Mouse (Mus musculus): ENCODE results near the gene Vmn1r211.
"Not testable (repeated sequence)": the region's sequence is repeated elsewhere in the genome, so short reads cannot be mapped to it uniquely, and the experiment has no call there.

- TF ChIP-seq POLR2A (IDR thresholded peaks at IDR 0.05; ENCODE audit: low read depth, low read length); CTCF (conservative IDR thresholded peaks at IDR 0.05; ENCODE audit: insufficient read depth, insufficient read length, low read depth, low read length): not testable (repeated sequence)
Observed at GRCm38 (mm10) chr13:22809582-22809981, 47.8 kb downstream of the Vmn1r211 start, which contains the start of gene Vmn1r209.

All from kidney, adult 2 months (tissue).